Mouse (Mus musculus): ENCODE measurements around the gene 1700088E04Rik.

DNA sequence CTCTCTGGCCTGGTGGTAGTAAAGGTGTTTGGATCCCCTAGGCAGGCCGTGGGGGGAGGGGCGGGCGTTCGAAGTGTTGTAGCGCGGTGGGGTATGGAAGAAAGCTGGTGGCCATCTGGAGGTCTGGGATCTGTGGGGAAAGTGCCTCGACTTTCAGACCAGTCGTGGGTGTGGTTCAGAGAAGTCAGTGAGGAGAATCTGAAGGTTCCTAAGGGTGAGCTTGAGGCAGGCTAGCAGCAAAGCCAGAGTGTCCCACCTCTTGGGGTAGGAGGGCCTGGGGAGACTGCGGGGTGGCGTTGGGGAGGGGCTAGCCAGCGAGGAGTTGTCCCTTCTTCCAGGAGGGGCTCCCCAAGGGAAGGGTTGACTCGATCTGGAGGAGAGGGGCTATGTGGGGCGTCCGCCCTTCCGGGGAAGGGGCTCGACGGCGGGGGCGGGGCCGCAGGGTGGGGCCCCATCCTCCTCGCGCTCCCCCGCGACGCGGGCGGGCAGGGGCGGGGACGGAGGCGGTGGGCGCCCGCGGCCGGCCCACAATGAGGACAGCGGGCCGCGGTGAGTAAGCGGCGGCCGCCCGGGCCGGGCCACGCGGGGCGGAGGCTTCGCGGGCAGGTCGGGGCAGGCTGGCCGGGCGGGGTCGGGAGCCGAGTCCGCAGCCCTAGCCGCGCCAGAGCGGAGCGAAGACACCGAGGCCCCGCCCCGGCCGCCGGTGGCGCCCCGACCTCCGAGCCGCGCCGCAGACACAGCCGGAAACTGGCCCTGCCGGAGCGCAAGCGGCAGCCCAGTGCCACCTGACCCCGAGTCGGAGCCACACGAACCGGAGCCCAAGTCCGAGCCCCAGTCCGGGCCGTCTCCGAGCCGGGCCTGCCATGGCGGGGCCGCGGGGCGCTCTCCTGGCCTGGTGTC, 32.4 kb downstream of the 1700088E04Rik start, which contains the start of gene Micall1:
- no peak for TF ChIP-seq EP300 (IDR thresholded peaks at IDR 0.05)
- no peak for TF ChIP-seq CTCF (IDR thresholded peaks at IDR 0.05)
